Mouse (Mus musculus) liver, adult 2 months (tissue): ENCODE results near the gene Zcchc10. TPM values are rescaled to one million over a fixed set of nuclear protein-coding genes. Genes with fewer than 3 reads are reported as not detected.
A peak's percentile ranks its signal among the peaks of the same experiment; 100 is the strongest.
"Not testable (repeated sequence)": the region's sequence is repeated elsewhere in the genome, so short reads cannot be mapped to it uniquely, and the experiment has no call there.

Experiments used
- DNase-seq: peaks from one replicate; pipeline ENCODE4 v3.0.0-alpha.2; 2011; ENCODE audit warnings: low read depth, low spot score; ENCODE audit errors: extremely low read depth
- H3K27ac ChIP-seq: fragments of 200-500 bp; replicated peaks from 2 replicates; pipeline ENCODE4 v1.5.1; 2012; ENCODE audit warnings: low read depth, mild to moderate bottlenecking, control low read depth, inconsistent platforms, low read length; ENCODE audit not compliant: insufficient read depth
- H3K27me3 ChIP-seq: fragments of 200-500 bp; 2 replicates; pipeline ENCODE4 v1.6.1; 2012; ENCODE audit warnings: mild to moderate bottlenecking, moderate library complexity, low read length, inconsistent platforms; ENCODE audit not compliant: control insufficient read depth, insufficient read depth
- H3K36me3 ChIP-seq: fragments of 200-500 bp; 2 replicates; pipeline ENCODE4 v1.6.1; 2012; ENCODE audit warnings: low read length, inconsistent platforms; ENCODE audit not compliant: control insufficient read depth, insufficient read depth
- H3K4me1 ChIP-seq: fragments of 200-500 bp; 2 replicates; pipeline ENCODE4 v1.6.1; 2011; ENCODE audit warnings: low read length; ENCODE audit not compliant: control insufficient read depth, insufficient read depth
- H3K4me3 ChIP-seq: fragments of 200-500 bp; 2 replicates; pipeline ENCODE4 v1.5.1; 2011; ENCODE audit warnings: low read depth, mild to moderate bottlenecking, control low read depth, low read length, moderate library complexity; ENCODE audit not compliant: insufficient read depth
- H3K79me2 ChIP-seq: fragments of 200-500 bp; 2 replicates; pipeline ENCODE4 v1.6.1; 2012; ENCODE audit warnings: inconsistent platforms, mild to moderate bottlenecking, low read length, moderate library complexity; ENCODE audit not compliant: control insufficient read depth, insufficient read depth
- H3K9ac ChIP-seq: fragments of 200-500 bp; 2 replicates; pipeline ENCODE4 v1.6.1; 2012; ENCODE audit warnings: low read depth, mild to moderate bottlenecking, control low read depth, inconsistent platforms, low read length
- CTCF ChIP-seq: fragments of 200-500 bp; IDR thresholded peaks from 2 replicates; pipeline ENCODE4 v1.5.1; 2011; ENCODE audit warnings: low read depth, low read length, control low read depth
- POLR2A ChIP-seq: fragments of 200-500 bp; IDR thresholded peaks from 2 replicates; pipeline ENCODE4 v1.6.1; 2011; ENCODE audit warnings: low read length, control low read depth; ENCODE audit not compliant: insufficient read depth; ENCODE audit errors: extremely low read depth
- WGBS: fragments of 180-500 bp; shearing (Covaris S2); methylation state at CpG from one replicate; pipeline ENCODE4 v1.1.7; 2018; 5-methylcytosine and 5-hydroxymethylcytosine counted together
- polyA plus RNA-seq: library from polyadenylated mRNA; depleted of rRNA; stranded (reverse); fragments of >200 nt; gene quantifications from 2 replicates; pipeline ENCODE4 v1.2.3, GENCODE M21; 2012; rRNA removed
- total RNA-seq: library from RNA; depleted of rRNA; stranded (reverse); fragments of >200 nt; gene quantifications from 2 replicates; pipeline ENCODE4 v1.2.3, GENCODE M21; 2014; rRNA removed

The Zcchc10 gene
- 0.37 and 0.74 TPM in 2 replicates for total RNA-seq
- polyA plus RNA-seq, result 1.8 and 2.5 TPM in 2 replicates

DNA sequence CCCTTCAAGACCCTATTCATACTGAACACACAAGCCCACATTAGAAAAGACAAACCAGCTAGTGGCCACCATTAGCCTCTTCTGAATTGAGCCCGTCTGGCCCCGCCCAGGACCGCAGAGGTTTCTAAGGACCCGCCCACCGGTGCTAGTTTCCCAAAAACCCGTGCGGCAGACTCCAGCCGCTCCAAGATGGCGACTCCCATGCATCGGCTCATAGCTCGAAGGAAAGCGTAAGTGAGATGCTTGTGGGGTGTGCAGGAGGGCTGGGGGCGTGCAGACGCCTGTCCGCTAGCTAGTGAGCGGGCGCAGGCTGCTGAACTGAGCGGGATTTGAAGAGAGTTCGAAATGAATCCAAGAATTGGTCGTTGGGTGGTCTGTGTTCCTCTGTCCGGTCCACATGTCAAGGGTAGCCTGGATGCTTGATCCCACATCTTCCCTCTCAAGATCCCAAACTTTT is at the start of gene Zcchc10:
Zcchc10 (plus strand) TSS at position 168 of the 457 bp plus-strand sequence.
- Histone ChIP-seq H3K27me3 (no peaks in the 10 kb centered on the region), H3K9ac (peak within 1 kb of the TSS; percentile 83), H3K4me3 (peak within 1 kb of the TSS; percentile 94), H3K27ac (no peak within 1 kb of the TSS; the same call in 1 of the 2 replicates), H3K36me3 (peaks cover 8% of the 10 kb centered on the region; the same call in 1 of the 2 replicates), H3K79me2 (no peaks in the 10 kb centered on the region; the same call in 1 of the 2 replicates), H3K4me1 (no peaks in the 10 kb centered on the region; the same call in 1 of the 2 replicates)
- DNase-seq, result peak; percentile 70
- under 1% methylated on average over 21 of the region's 21 CpGs for WGBS
- peak; percentile 45; the same call in 1 of the 2 replicates for TF ChIP-seq POLR2A
- TF ChIP-seq CTCF, result no peak

DNA sequence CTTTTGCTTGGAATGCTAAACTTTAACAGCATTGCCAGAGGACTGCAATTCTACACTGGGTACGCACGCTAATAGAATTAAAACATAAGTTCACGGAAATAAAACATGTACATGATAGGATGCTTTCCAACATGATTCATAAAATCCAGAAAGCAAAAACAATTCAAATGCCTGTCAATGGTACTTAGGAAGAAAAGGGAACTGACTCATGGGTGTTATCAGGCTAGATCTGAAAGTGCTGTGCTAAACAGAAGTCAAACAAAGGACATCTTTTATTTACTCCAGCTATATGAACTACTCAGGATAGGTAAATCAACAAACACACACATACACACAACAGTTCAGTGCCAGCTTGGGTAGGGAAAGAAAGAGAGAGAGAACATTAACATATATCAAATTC is 49.1 kb upstream of the Zcchc10 start:
- Histone ChIP-seq H3K79me2 (no peaks in the 10 kb centered on the region; the same call in 1 of the 2 replicates), H3K9ac (no peak overlapping the region), H3K36me3 (peaks cover 76% of the 10 kb centered on the region), H3K27me3 (no peaks in the 10 kb centered on the region), H3K27ac (no peak overlapping the region), H3K4me3 (no peak overlapping the region), H3K4me1 (peaks cover 1% of the 10 kb centered on the region)
- no peak for DNase-seq
- no peak for TF ChIP-seq CTCF
- TF ChIP-seq POLR2A, result no peak
- 84% methylated on average over 3 of the region's 3 CpGs for WGBS

GRCm38 (mm10) chr11:53278411-53278810 is 46.1 kb upstream of the Zcchc10 start:
- H3K36me3 ChIP-seq, result peaks cover 76% of the 10 kb centered on the region
- 81% methylated on average over 4 of the region's 4 CpGs for WGBS
- TF ChIP-seq POLR2A, result no peak
- TF ChIP-seq CTCF, result no peak

DNA sequence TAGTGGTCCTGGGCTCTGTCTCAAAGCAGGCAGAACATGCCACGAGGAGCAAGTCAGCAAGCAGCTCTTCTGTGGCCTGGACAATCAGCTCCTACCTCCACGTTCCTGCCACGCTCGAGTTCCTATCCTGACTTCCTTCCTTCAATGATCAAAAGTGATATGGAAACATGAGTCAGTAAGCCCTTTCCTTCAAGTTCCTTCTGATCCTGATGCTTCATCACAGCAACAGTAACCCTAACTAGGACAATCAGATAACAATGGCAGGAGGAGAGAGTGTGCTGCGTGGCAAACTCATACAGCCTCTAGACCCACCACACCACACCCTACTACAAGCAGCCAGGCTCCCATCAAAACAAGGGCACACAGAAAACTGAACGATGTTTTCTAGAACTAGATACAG is 38.6 kb upstream of the Zcchc10 start:
- peaks cover 86% of the 10 kb centered on the region for H3K36me3 ChIP-seq
- WGBS, result 79% methylated on average over 6 of the region's 6 CpGs

More at GRCm38 (mm10) chr11:53278411-53278810, 46.1 kb upstream of the Zcchc10 start:
- DNase-seq, result no peak
- Histone ChIP-seq H3K9ac (no peak overlapping the region), H3K27ac (no peak overlapping the region), H3K4me3 (no peak overlapping the region), H3K79me2 (no peaks in the 10 kb centered on the region; the same call in 1 of the 2 replicates), H3K27me3 (no peaks in the 10 kb centered on the region), H3K4me1 (peaks cover 1% of the 10 kb centered on the region; the same call in 1 of the 2 replicates)

GRCm38 (mm10) chr11:53290187-53290586 is 34.3 kb upstream of the Zcchc10 start:
- Histone ChIP-seq H3K79me2 (peaks cover 19% of the 10 kb centered on the region), H3K36me3 (peaks cover 62% of the 10 kb centered on the region)
- not testable (repeated sequence) for H3K4me3 ChIP-seq, H3K4me1 ChIP-seq, H3K27ac ChIP-seq, H3K9ac ChIP-seq, DNase-seq, H3K27me3 ChIP-seq
- 84% methylated on average over 2 of the region's 2 CpGs for WGBS

More for the DNA sequence above, 38.6 kb upstream of the Zcchc10 start:
- Histone ChIP-seq H3K27me3 (no peaks in the 10 kb centered on the region), H3K4me3 (no peak overlapping the region), H3K4me1 (no peaks in the 10 kb centered on the region), H3K27ac (no peak overlapping the region), H3K79me2 (peaks cover 11% of the 10 kb centered on the region; the same call in 1 of the 2 replicates), H3K9ac (no peak overlapping the region)
- TF ChIP-seq POLR2A, result no peak
- TF ChIP-seq CTCF, result no peak
- DNase-seq, result no peak

DNA sequence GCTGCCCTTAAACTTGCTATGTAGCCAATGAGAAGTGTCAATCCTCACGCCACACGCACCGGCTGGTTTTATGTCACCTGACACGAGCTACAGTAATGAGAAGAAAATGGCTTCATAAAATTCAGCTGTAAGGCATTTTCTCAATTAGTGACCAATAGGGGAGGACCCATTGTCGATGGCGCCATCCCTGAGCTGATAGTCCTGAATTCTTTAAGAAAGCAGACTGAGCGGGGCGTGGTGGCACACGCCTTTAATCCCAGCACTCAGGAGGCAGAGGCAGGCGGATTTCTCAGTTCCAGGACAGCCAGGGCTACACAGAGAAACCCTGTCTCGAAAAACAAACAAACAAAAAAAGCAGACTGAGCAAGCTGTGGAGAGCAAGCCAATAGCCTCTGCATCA is 33.6 kb upstream of the Zcchc10 start:
- 89% methylated on average over 11 of the region's 11 CpGs for WGBS
- H3K27ac ChIP-seq, result no peak overlapping the region
- no peak for TF ChIP-seq CTCF
- TF ChIP-seq POLR2A, result no peak
- no peak overlapping the region for H3K9ac ChIP-seq
- peaks cover 56% of the 10 kb centered on the region for H3K36me3 ChIP-seq
- H3K4me1 ChIP-seq, result no peaks in the 10 kb centered on the region
- no peak overlapping the region for H3K4me3 ChIP-seq
- H3K79me2 ChIP-seq, result peaks cover 17% of the 10 kb centered on the region
- H3K27me3 ChIP-seq, result no peaks in the 10 kb centered on the region
- no peak for DNase-seq
